Comparison of ENCODE assay signal across 10 mouse cellular contexts in genomic region chr17:31468496-31468895, GRCm38 (mm10).
"Had no signal": no experiment of that assay in that cellular context is flagged by ENCODE, and none has a peak within 500 bp of the region (broad histone marks: within the 10 kb centered on the region; RNA-seq: fewer than 3 reads in every experiment).

No protein-coding gene starts in this region.

- DNase-seq: kidney, postnatal 10 days; layer of hippocampus, postnatal 36 days; left cerebral cortex, postnatal 4 days; liver, postnatal 0 days; lung, embryonic 14.5 days; retina, postnatal 1 day; right cerebral cortex, postnatal 25 days; spleen, adult 18-20 months; thymus, adult 18-20 months; thymus, postnatal 36 days had no signal
